Mouse (Mus musculus): Measurements from ENCODE around the gene Rnf180.

Gene Rnf180

DNA sequence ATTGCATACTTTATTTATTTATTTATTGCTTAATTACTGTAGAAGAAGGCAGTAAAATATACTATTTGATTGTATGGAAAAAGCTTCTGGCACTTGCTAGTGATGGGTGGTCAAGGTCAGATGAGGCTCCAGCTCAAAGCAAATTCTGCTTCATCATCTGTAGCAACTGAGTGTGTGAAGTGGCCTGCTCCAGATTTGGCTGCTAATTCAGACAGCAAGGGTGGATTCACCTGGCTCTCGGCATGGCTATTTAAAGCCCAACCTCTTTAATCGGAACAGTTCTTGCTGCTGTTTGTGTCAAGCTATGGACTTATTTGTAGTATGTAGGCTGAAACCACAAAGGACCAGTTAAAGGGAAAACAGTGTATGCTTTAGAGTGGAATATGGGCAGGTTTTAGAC, 161.8 kb downstream of the Rnf180 start:
- no peak for DNase-seq (ENCODE audit: low read depth, low spot score)

DNA sequence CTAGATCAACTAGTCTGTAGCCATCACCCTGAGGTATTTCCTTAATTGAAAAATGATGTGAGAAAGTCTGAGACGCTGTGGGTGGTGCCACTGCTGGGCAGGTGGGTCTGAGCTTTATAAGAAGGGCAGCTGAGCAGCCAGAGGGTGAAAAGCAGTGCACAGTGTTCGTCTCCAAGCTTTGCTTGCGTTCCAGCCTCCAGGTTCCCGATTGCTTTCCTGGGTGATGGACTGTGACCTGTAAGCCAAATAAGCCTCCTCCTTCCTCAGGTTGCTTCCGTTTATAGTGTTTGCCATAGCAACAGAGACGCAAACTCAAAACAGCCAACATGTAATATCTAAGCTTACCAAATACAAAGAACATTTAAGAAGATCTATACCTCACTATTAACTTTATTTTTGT, 162.2 kb downstream of the Rnf180 start:
- DNase-seq (ENCODE audit: low read depth, low spot score), result no peak

DNA sequence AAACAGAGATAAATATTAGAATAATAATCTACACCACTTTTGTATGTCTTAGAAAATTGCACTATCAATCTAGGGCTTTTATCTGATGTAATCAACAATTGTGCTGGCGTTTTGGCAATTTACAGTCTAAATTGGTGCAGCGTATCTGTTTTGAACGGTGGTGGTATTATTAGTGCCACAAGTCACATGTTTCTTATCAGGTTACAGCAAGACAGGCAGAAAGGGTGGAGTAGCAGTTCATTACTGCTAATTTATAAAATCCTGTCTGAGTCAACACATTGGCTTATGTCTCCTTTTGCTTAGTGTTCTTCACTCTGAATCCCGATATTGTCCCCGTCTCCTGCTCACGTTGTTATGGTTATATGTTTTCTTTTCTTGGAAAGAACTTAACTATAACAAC, 164.5 kb downstream of the Rnf180 start:
- no peak for DNase-seq (ENCODE audit: low read depth, low spot score)

DNA sequence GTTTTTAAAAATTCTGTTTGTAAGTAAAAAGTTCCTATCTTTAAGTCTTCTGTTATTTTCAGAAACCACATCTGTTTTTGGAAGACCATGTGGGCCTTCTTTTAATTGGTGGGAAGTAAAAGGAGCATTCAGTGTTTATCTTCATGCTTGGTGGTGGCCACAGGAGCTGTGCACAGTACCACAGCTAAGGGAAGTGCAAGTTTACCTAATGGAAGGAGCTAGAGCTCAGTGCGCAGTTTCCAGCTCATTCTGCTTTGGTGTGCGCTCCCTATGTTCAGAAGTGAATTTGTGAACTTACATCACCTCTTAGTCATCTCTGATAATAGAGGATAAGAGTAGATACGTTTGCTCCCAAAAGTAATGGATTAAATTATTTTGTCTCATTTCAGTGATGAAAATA, 172.5 kb downstream of the Rnf180 start:
- DNase-seq (ENCODE audit: low read depth, low spot score), result no peak

DNA sequence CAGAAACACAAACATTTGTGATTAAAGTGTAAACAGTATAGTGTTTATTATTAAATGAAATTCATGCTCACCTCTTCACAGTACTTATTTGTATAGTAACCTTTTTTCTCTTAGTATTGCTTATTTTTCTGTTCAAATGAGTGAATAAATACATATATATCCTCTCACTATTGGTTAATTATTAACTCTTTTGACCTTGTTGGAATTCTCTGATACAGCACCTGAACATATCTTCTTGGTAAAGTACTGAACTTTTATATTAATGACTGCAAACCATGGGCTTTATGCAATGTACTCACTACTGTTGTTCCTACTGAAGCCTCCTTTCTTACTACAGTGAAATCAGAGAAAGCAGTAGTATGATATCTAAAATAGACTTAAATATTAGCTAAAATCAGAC, 173.0 kb downstream of the Rnf180 start:
- DNase-seq (ENCODE audit: low read depth, low spot score), result no peak

DNA sequence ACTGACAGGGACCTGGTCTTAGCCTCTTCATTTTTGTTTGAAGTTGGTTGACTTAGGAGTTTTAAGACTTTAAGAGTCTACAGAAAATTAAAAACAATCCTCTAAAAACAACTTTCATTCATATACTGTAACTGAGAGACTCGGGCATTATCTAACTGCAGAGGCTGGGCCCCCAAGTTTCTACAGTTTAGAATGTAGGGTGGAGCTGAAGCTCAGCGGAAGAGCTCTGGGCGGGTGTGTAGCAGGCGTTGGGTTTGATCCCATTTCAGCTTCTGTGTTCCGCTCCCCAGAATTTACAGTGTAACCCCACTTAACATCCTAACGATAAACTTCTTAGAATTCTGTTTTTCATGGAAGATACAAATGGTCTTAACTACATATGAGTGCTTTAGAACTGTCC, 183.0 kb downstream of the Rnf180 start:
- DNase-seq (ENCODE audit: low read depth, low spot score), result no peak

DNA sequence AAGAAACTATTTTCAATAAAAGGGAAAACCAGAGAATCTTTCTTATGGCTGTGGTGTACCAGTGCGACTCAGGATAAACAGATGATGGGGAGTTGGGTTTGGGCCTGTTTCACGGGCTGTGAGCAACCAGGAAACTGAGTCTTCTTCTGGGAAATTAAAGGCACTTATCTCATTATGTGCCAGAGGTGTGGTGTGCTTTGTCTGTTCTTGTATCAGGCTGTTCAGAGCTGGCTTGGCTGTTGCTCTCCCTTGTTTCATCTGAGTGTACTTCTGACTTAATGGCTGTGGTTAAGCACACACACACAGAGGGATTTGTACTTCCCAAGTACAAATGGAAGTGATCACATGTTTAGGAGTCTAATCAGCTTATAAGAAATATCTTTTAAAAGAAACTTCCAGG, 190.2 kb downstream of the Rnf180 start:
- DNase-seq (ENCODE audit: low read depth, low spot score), result no peak

DNA sequence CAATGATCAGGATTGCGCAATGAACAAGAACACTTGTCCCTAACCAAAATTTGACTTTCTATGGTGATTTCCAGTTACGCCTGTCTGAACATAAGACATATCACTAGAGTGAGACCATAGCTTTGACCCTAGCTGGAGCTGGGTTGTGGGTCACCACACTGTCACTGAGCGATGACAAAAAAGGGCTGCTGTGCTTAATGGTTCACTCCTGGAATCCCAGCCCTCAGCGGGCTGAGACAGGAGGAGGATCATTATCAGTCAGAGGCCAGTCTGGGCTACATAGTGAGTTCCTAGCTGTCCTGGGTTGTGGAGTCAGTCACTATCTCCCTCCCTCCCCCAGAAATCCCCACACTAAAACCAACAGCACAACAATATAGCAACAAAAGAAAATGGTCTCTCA, 193.9 kb downstream of the Rnf180 start:
- DNase-seq (ENCODE audit: low read depth, low spot score), result no peak

DNA sequence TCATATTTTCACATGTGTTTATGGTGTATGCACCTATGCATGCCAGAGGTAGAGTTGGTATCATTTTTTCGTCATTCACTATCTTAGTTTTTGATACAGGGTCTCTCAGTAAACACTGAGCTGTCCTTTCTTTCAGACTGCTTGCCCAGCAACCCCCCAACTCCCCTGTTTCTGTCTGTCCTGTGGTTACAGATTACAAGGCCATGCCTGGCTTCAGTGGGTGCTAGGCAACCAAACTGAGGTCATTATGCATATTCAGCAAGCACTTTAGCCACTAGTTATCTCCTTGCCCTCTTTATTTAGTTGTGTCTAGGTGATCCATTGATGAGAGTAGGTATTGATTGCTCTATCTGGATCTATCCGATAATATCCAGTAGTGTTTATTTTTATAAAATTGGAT, 198.3 kb downstream of the Rnf180 start:
- no peak for DNase-seq (ENCODE audit: low read depth, low spot score)

DNA sequence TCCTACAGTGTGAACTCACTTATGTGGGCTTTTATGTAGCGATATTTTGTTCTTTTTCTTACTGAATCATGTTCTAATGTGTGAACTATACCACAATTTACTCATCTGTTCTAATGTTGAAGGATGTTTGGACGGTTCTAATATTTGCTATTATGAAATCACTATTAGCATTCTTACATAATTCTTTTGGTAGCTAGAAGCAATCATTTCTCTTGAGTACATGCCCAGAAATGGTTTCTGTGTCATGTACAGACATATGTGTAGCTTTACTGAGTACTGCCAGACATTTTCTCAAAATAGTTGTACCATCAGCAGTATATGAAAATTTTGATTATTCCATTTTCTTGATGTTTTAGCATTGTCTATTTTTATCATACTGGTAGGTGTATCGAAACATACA, 205.3 kb downstream of the Rnf180 start:
- DNase-seq (ENCODE audit: low read depth, low spot score), result no peak

DNA sequence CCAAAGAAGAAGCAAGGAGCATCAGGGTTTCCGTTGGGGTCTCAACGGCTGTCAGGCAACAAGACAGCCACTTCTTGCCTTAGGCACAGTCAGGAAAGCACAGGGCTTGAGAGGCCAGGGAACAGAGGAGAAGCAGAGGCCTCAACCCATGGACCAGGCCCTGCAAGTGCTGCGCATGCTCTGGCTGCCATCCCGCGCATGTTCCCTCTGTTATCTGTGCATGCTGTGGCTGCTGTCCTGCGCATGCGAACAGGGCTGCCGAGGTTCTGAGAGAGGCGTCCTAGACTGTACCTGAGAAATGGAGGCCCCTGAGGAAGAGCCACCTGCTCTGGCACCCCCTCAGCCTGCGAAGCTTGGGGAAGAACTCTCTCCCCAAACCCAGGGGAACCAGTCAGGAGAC, 212.8 kb downstream of the Rnf180 start, which contains the start of gene 4933425L06Rik:
Gene 4933425L06Rik, plus strand, starts transcription at position 261 of the 400 bp plus-strand sequence.
- DNase-seq (ENCODE audit: low read depth, low spot score), result no peak
